ENCODE assay signal across 8 mouse cellular contexts in the genomic region with DNA sequence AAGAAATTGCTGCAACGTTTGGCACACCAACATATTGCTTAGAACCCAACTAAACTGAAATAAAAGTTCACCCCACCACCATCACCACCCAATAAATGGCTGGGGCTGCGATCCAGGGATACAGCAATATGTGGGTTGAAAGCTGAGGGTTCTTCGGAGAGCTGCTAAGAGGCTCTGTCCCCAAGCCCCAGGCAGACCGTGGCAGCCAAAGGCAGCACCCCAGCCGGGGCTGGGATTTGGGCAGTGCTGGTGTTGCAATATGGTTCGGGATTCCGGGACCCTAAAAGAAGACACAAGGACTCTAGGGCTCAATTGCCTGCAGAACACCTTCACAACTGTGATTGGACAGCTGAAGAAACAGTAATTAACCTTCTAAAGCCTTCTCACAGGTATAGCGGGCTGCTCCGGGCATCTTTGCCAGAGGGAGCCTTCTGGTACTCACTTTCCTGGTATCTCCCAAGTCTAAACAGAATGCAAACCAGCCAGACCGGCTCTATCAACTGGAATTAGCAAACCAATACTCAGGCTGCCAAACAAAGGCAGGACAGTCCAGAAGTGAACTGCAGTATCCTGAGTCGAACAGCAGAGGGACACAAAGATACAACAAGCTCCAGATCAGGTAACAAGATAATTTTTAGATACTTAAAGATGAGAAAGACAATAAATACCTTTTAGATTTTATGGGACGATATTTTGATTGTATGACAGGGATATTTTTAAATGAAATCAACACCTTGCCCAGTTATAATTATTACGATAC.
DNase-seq lines count a peak whose midpoint lies in the region; ATAC-seq and TF ChIP-seq lines count a peak whose summit lies in the region.

No protein-coding gene starts in this region.

- H3K4me2 ChIP-seq in forebrain, embryonic 11.5 days (ENCODE audit: low read depth, low read length, severe bottlenecking): no peak overlapping the region

- no peaks in the 10 kb centered on the region for H3K27me3 ChIP-seq in heart, adult 2 months (ENCODE audit: control insufficient read depth, insufficient read depth, low read length)
- no peaks in the 10 kb centered on the region for H3K27me3 ChIP-seq in forebrain, embryonic 11.5 days (ENCODE audit: control insufficient read depth, insufficient read depth, low read length)

- no peak for DNase-seq in heart, adult 2 months
- no peak for DNase-seq in heart, postnatal 25 days (ENCODE audit: low spot score)
- peak; percentile 44 for DNase-seq in CD4-positive, CD25-positive, alpha-beta regulatory T cell, adult 2 months (ENCODE audit: low read depth, low spot score)
- DNase-seq in brain, embryonic 14.5 days (ENCODE audit: low read depth): peak; percentile 73
- DNase-seq in forebrain, embryonic 11.5 days (ENCODE audit: low spot score): peak; percentile 55
- peak; percentile 34 for DNase-seq in kidney, adult 9 months
- DNase-seq in mesoderm, embryonic 11.5 days (ENCODE audit: low read depth, low spot score): peak; percentile 49
- no peak for DNase-seq in c-Kit-positive CD71-positive TER-119-positive erythroid progenitor cells, embryonic 14.5 days (ENCODE audit: low spot score)

- H3K27ac ChIP-seq in heart, adult 2 months: no peak overlapping the region
- H3K27ac ChIP-seq in forebrain, embryonic 11.5 days (ENCODE audit: low read depth, low read length): no peak overlapping the region

- TF ChIP-seq CTCF in heart, adult 2 months (IDR thresholded peaks at IDR 0.05): peak; percentile 76
- peak; percentile 60; the same call in 1 of the 2 replicates for TF ChIP-seq CTCF in brain, embryonic 14.5 days (IDR thresholded peaks at IDR 0.05; ENCODE audit: borderline replicate concordance, extremely low read depth, insufficient read depth, insufficient read length)

- no peaks in the 10 kb centered on the region for H3K36me3 ChIP-seq in heart, adult 2 months (ENCODE audit: control insufficient read depth, insufficient read depth, low read length)
- no peaks in the 10 kb centered on the region for H3K36me3 ChIP-seq in forebrain, embryonic 11.5 days (ENCODE audit: control insufficient read depth, insufficient read depth, low read length)

- no peak overlapping the region for H3K9ac ChIP-seq in heart, adult 2 months (ENCODE audit: low read depth, low read length)
- no peak overlapping the region for H3K9ac ChIP-seq in forebrain, embryonic 11.5 days (ENCODE audit: low read length)

- H3K9me3 ChIP-seq in forebrain, embryonic 11.5 days (ENCODE audit: control insufficient read depth, low read length): no peaks in the 10 kb centered on the region

- no peak for TF ChIP-seq POLR2A in heart, adult 2 months (IDR thresholded peaks at IDR 0.05; ENCODE audit: insufficient read depth, low read depth, low read length)
- no peak for TF ChIP-seq POLR2A in brain, embryonic 14.5 days (IDR thresholded peaks at IDR 0.05; ENCODE audit: borderline replicate concordance, extremely low read depth, insufficient read depth, insufficient read length, poor library complexity, severe bottlenecking)

- H3K4me1 ChIP-seq in heart, adult 2 months (ENCODE audit: control insufficient read depth, insufficient read depth, low read length): no peaks in the 10 kb centered on the region
- H3K4me1 ChIP-seq in forebrain, embryonic 11.5 days (replicated peaks; ENCODE audit: control insufficient read depth, insufficient read depth, low read length): no peaks in the 10 kb centered on the region

- WGBS in heart, adult 2 months: 51% methylated on average over 13 of the region's 13 CpGs
- 52% methylated on average over 13 of the region's 13 CpGs for WGBS in forebrain, embryonic 11.5 days

- no peaks in the 10 kb centered on the region for H3K79me2 ChIP-seq in heart, adult 2 months (replicated peaks; ENCODE audit: control insufficient read depth, insufficient read depth, low read length)

- H3K4me3 ChIP-seq in heart, adult 2 months: no peak overlapping the region
- H3K4me3 ChIP-seq in forebrain, embryonic 11.5 days (ENCODE audit: low read depth, low read length): no peak overlapping the region

- 0 out of 2 replicates have a peak, but pooled peaks have one; percentile 46 for ATAC-seq in forebrain, embryonic 11.5 days (replicated peaks; ENCODE audit: low FRiP score)

- intact Hi-C loops in heart, adult 2 months (cut with DNase I): no loop called here
- intact Hi-C loops in heart, postnatal 25 days (cut with DNase I): no loop called here

- TF ChIP-seq EP300 in heart, adult 2 months (IDR thresholded peaks at IDR 0.05; ENCODE audit: insufficient read depth, low read depth, low read length): no peak

Comparison
In these comparisons a context has a peak if more than half of its experiments do, and no peak if none do; other contexts are left out.
1. DNase-seq: peak in CD4-positive, CD25-positive, alpha-beta regulatory T cell, adult 2 months (single experiment), brain, embryonic 14.5 days (single experiment), forebrain, embryonic 11.5 days (single experiment), kidney, adult 9 months (single experiment) and mesoderm, embryonic 11.5 days (single experiment); none in heart, adult 2 months (0 of 2), heart, postnatal 25 days (single experiment) and c-Kit-positive CD71-positive TER-119-positive erythroid progenitor cells, embryonic 14.5 days (single experiment).